Mouse (Mus musculus) thymus, postnatal 10 days (tissue): ENCODE data around the gene Pvr.

Experiments
- DNase-seq, 2 experiments: peaks; one replicate each; pipeline ENCODE4 v3.0.0; 2021; ENCODE audit warnings: low spot score in 2 of 2

The Pvr gene

GRCm38 (mm10) chr7:19871943-19872601, 48.9 kb downstream of the Pvr start:
- DNase-seq, result peak; percentile 51 to 77

- peak in 1 of 2 experiments; percentile 35 for DNase-seq
These were observed 49.8 kb downstream of the Pvr start for GRCm38 (mm10) chr7:19871137-19871621.

- DNase-seq, result no peak
These were observed 53.1 kb downstream of the Pvr start for GRCm38 (mm10) chr7:19867751-19868399.

GRCm38 (mm10) chr7:19866490-19866889, 54.5 kb downstream of the Pvr start:
- no peak for DNase-seq

DNA sequence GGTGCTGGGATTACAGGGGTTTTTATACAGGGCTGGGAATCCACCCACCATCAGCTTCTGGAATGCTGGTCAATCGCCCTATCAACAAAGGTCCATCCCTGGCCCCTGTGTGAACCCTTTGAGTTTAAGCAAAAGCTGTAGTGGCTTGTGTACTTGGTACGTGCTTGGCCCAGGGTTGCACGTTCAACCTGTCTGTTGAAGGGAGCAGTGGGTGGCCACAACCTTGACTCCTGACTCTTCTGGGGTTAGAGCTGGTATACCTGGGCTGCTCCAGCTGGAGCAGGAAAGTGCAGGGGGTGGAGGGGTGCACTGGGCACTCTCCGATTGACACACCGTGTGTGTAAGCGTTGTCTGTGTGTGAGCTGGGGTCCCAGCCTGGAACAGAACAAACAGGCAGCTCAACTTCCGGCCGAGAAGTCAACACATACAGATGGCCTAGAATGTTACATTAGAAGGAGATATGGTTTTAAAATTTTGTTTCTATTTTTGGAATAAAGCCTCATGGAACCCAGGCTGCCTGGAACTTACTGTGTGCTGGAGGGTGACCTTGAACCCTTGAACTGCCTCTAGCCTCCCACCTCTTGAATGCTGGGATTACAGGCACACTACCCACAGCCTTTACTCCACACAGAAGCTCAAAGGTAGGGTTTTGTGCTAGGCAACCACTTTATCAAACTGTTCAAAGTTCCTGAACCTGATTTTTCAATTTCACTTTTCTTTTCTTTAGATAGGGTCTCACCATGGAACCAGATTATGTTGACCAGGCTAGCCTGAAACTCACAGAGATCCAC, 55.5 kb downstream of the Pvr start:
- no peak for DNase-seq

DNA sequence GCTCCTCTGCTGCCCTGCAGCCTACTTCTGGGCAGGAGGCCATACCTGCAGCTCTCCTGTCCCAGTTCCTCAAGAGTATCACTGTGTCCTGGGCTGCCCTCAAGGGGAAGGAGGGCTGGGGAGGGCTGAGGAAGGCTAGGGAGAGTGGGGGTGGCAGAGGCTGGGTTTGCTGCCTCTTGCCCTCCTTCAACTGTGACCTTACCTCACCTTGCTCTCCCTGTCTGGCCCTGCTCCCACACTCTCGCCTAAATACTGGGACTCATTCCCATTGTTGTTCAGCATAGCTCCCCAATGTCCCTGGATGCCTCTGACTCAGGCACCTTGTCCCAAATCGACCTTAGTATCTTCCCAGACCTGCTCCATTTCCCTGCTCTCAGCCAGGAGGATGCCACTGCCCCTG, 56.7 kb downstream of the Pvr start:
- DNase-seq, result no peak

DNA sequence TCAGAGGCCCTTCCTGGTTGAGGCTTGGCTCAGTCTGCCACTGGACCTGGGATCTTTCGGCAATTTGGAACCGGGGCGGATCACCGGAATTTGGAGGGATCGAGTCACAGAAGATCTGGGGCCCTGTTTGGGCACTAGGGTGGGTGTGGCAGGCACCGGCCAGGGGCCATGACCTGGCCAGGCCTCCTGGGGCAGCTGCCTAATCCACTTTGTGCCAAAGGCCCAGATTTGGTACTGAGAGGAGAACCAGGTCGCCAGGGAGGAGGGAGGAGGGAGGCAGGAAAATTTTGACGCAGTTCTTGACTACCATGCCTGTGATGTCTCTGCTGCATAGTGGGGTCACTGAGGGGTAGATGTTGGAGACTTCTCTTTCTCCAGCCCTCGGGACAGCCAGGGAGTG, 59.8 kb downstream of the Pvr start, which contains the start of gene Ceacam16:
Gene Ceacam16, minus strand, starts transcription at position 101 of the 400 bp plus-strand sequence.
- DNase-seq, result no peak

GRCm38 (mm10) chr7:19859740-19860139, 61.2 kb downstream of the Pvr start:
- peak in 1 of 2 experiments; percentile 48 for DNase-seq

GRCm38 (mm10) chr7:19856283-19856682, 64.7 kb downstream of the Pvr start:
- no peak for DNase-seq

DNA sequence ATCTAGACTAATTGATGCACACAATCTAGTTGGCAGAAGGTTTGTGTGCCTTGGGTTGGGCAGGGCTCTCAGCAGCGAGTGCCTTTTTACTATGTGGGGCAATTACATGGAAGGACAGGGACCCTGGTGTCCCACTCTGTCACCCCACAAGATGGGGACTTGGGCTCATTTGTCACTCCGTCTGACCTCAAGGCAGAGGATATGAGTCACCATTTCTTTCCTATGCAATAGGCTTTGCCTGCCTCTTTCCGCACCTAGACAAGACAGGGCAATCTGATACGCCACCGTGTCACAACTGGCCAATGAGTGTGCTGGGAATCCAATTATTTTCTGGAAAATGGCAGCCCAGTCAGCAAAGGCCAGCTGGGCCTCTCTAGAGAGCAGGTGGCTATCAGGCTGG, 65.3 kb downstream of the Pvr start:
- no peak for DNase-seq
